Mouse (Mus musculus) MEL (cell line): ENCODE data around the gene Tbccd1. TPM values are rescaled to one million over a fixed set of nuclear protein-coding genes. Genes with fewer than 3 reads are reported as not detected.

Source experiments
- DNase-seq: peaks from one replicate; pipeline ENCODE4 v3.0.0; 2011; ENCODE audit warnings: low read depth, low spot score
- H3K27ac ChIP-seq: 2 replicates; pipeline ENCODE4 v1.5.1; 2012; ENCODE audit warnings: low read depth, mild to moderate bottlenecking, control low read depth, low read length, moderate library complexity; ENCODE audit not compliant: control insufficient read depth
- H3K27me3 ChIP-seq, 2 experiments: fragments of 150-350 bp in 1 of 2; sonication (generic) in 1 of 2; 2 replicates each; pipeline ENCODE4 v1.6.1; 2012; ENCODE audit warnings: low read length in 2 of 2, mild to moderate bottlenecking in 2 of 2, improper control_type of control experiment in 1 of 2, moderate library complexity in 1 of 2; ENCODE audit not compliant: insufficient read depth in 2 of 2, control insufficient read depth in 1 of 2
- H3K36me3 ChIP-seq, 2 experiments: 2 replicates each; pipeline ENCODE4 v1.6.1; 2012 to 2014; ENCODE audit warnings: low read length in 2 of 2, improper control_type of control experiment in 1 of 2, inconsistent platforms in 1 of 2, mild to moderate bottlenecking in 1 of 2; ENCODE audit not compliant: insufficient read depth in 2 of 2, control insufficient read depth in 1 of 2
- H3K4me1 ChIP-seq, 2 experiments: fragments of 150-350 bp in 1 of 2; sonication (generic) in 1 of 2; 2 replicates each; pipeline ENCODE4 v1.6.1; 2012; ENCODE audit warnings: low read length in 2 of 2, improper control_type of control experiment in 1 of 2, mild to moderate bottlenecking in 1 of 2; ENCODE audit not compliant: insufficient read depth in 2 of 2, control insufficient read depth in 1 of 2
- H3K4me3 ChIP-seq, 2 experiments: fragments of 150-350 bp in 1 of 2; sonication (generic) in 1 of 2; 2 replicates each; pipeline ENCODE4 v1.5.1; 2012; ENCODE audit warnings: low read depth in 2 of 2, low read length in 2 of 2, mild to moderate bottlenecking in 2 of 2, moderate library complexity in 2 of 2, control low read depth in 1 of 2, improper control_type of control experiment in 1 of 2; ENCODE audit not compliant: control insufficient read depth in 1 of 2, insufficient read depth in 1 of 2
- H3K79me2 ChIP-seq: 2 replicates; pipeline ENCODE4 v1.6.1; 2012; ENCODE audit warnings: mild to moderate bottlenecking, low read length, moderate library complexity; ENCODE audit not compliant: control insufficient read depth, poor library complexity, insufficient read depth
- H3K9ac ChIP-seq: 2 replicates; pipeline ENCODE4 v1.6.1; 2012; ENCODE audit warnings: low read depth, mild to moderate bottlenecking, control low read depth, low read length, moderate library complexity; ENCODE audit not compliant: control insufficient read depth, poor library complexity, severe bottlenecking
- H3K9me3 ChIP-seq: fragments of 150-350 bp; sonication (generic); replicated peaks from 2 replicates; pipeline ENCODE4 v1.6.1; 2012; ENCODE audit warnings: mild to moderate bottlenecking, low read length, improper control_type of control experiment, moderate library complexity; ENCODE audit not compliant: insufficient read depth
- BHLHE40 ChIP-seq: IDR thresholded peaks from 2 replicates; pipeline ENCODE4 v1.6.1; 2012; ENCODE audit warnings: low read depth, mild to moderate bottlenecking, inconsistent platforms, low read length, improper control_type of control experiment, borderline replicate concordance
- CTCF ChIP-seq, 3 experiments: IDR thresholded peaks in 2 of 3; conservative IDR thresholded peaks in 1 of 3; 2 replicates each; pipeline ENCODE4 v1.5.1; 2011 to 2012; ENCODE audit warnings: low read length in 3 of 3, low read depth in 2 of 3, mild to moderate bottlenecking in 2 of 3, improper control_type of control experiment in 1 of 3, inconsistent platforms in 1 of 3, mixed read lengths in 1 of 3, moderate library complexity in 1 of 3; ENCODE audit not compliant: control insufficient read depth in 1 of 3, insufficient read depth in 1 of 3, poor library complexity in 1 of 3, severe bottlenecking in 1 of 3
- E2F4 ChIP-seq: IDR thresholded peaks from 2 replicates; pipeline ENCODE4 v1.6.1; 2011; ENCODE audit warnings: low read depth, low read length, improper control_type of control experiment, borderline replicate concordance
- GATA1 ChIP-seq: IDR thresholded peaks from 2 replicates; pipeline ENCODE4 v1.6.1; 2011; ENCODE audit warnings: low read depth, low read length, improper control_type of control experiment
- JUND ChIP-seq: IDR thresholded peaks from 2 replicates; pipeline ENCODE4 v1.6.1; 2011; ENCODE audit warnings: low read depth, mild to moderate bottlenecking, improper control_type of control experiment, low read length
- MAFK ChIP-seq: IDR thresholded peaks from 2 replicates; pipeline ENCODE4 v1.6.1; 2011; ENCODE audit warnings: low read depth, mild to moderate bottlenecking, low read length, improper control_type of control experiment, borderline replicate concordance
- MAZ ChIP-seq: IDR thresholded peaks from 2 replicates; pipeline ENCODE4 v1.6.1; 2012; ENCODE audit warnings: low read depth, mild to moderate bottlenecking, inconsistent platforms, low read length, improper control_type of control experiment
- MEF2A ChIP-seq: IDR thresholded peaks from 2 replicates; pipeline ENCODE4 v1.6.1; 2014; ENCODE audit warnings: low read depth, mild to moderate bottlenecking, inconsistent platforms, low read length, improper control_type of control experiment; ENCODE audit not compliant: poor library complexity, insufficient replicate concordance, severe bottlenecking; ENCODE audit errors: extremely low read depth
- MYC ChIP-seq: IDR thresholded peaks from 2 replicates; pipeline ENCODE4 v1.6.1; 2011; ENCODE audit warnings: low read depth, mild to moderate bottlenecking, low read length, improper control_type of control experiment, moderate library complexity
- NELFE ChIP-seq: IDR thresholded peaks from 2 replicates; pipeline ENCODE4 v1.6.1; 2011; ENCODE audit warnings: low read depth, low read length, improper control_type of control experiment
- NRF1 ChIP-seq: IDR thresholded peaks from 2 replicates; pipeline ENCODE4 v1.6.1; 2014; ENCODE audit warnings: low read depth, mild to moderate bottlenecking, inconsistent platforms, low read length, improper control_type of control experiment, moderate library complexity; ENCODE audit not compliant: poor library complexity, insufficient read depth, severe bottlenecking
- RAD21 ChIP-seq: IDR thresholded peaks from 2 replicates; pipeline ENCODE4 v1.6.1; 2011; ENCODE audit warnings: mild to moderate bottlenecking, low read depth, low read length, improper control_type of control experiment
- RCOR1 ChIP-seq: IDR thresholded peaks from 2 replicates; pipeline ENCODE4 v1.6.1; 2012; ENCODE audit warnings: low read depth, mild to moderate bottlenecking, inconsistent platforms, low read length, improper control_type of control experiment
- SIN3A ChIP-seq: IDR thresholded peaks from 2 replicates; pipeline ENCODE4 v1.6.1; 2012; ENCODE audit warnings: low read length, improper control_type of control experiment, inconsistent platforms
- TBP ChIP-seq: IDR thresholded peaks from 2 replicates; pipeline ENCODE4 v1.8.0; 2011; ENCODE audit warnings: low read depth, low read length, improper control_type of control experiment
- TCF12 ChIP-seq: IDR thresholded peaks from 2 replicates; pipeline ENCODE4 v1.6.1; 2014; ENCODE audit warnings: low read depth, mild to moderate bottlenecking, inconsistent platforms, low read length, improper control_type of control experiment, moderate library complexity
- USF1 ChIP-seq: IDR thresholded peaks from 2 replicates; pipeline ENCODE4 v1.6.1; 2014; ENCODE audit warnings: low read depth, mild to moderate bottlenecking, inconsistent platforms, low read length, improper control_type of control experiment, moderate library complexity
- ZC3H11A ChIP-seq: IDR thresholded peaks from 2 replicates; pipeline ENCODE4 v1.6.1; 2012; ENCODE audit warnings: low read depth, mild to moderate bottlenecking, inconsistent platforms, low read length, improper control_type of control experiment
- ZKSCAN1 ChIP-seq: IDR thresholded peaks from 2 replicates; pipeline ENCODE4 v1.6.1; 2012; ENCODE audit warnings: low read depth, mild to moderate bottlenecking, inconsistent platforms, low read length, improper control_type of control experiment, moderate library complexity
- ZMIZ1 ChIP-seq: IDR thresholded peaks from 2 replicates; pipeline ENCODE4 v1.6.1; 2012; ENCODE audit warnings: low read depth, mild to moderate bottlenecking, inconsistent platforms, low read length, improper control_type of control experiment, moderate library complexity
- ZNF384 ChIP-seq: IDR thresholded peaks from 2 replicates; pipeline ENCODE4 v1.6.1; 2012; ENCODE audit warnings: low read depth, mild to moderate bottlenecking, inconsistent platforms, low read length, improper control_type of control experiment
- polyA plus RNA-seq, 2 experiments: library from polyadenylated mRNA; stranded (reverse) in 1 of 2; unstranded in 1 of 2; fragments of >175 nt in 1 of 2; fragments of >200 nt in 1 of 2; gene quantifications; 2 replicates each; pipeline versions ENCODE4 v1.2.1 to v1.2.4; 2012; ENCODE audit warnings: low replicate concordance in 2 of 2, low read depth in 1 of 2; ENCODE audit not compliant: insufficient read length in 2 of 2, insufficient read depth in 1 of 2, missing spikeins in 1 of 2
- total RNA-seq: library from RNA; depleted of rRNA; stranded (reverse); fragments of 300-350 nt; gene quantifications from 2 replicates; pipeline ENCODE4 v1.2.3, GENCODE M21; 2012

Gene Tbccd1
- total and polyA plus RNA-seq, 3 experiments, result 23.8 to 28.7 TPM; not detected in 1

- no peak overlapping the region for H3K9ac ChIP-seq
- H3K9me3 ChIP-seq, result no peaks in the 10 kb centered on the region
- TF ChIP-seq CTCF (IDR thresholded peaks at IDR 0.05 in 2 of 3, conservative IDR thresholded peaks at IDR 0.05 in 1 of 3; ENCODE audit: control insufficient read depth in 1 of 3, insufficient read depth in 1 of 3, low read depth in 2 of 3, low read length in 3 of 3, poor library complexity in 1 of 3, severe bottlenecking in 1 of 3) (no peak), RCOR1 (no peak), MEF2A (no peak), GATA1 (no peak), RAD21 (no peak), MAFK (no peak), ZMIZ1 (no peak), E2F4 (no peak), JUND (no peak), BHLHE40 (no peak), TBP (no peak), MYC (no peak), NRF1 (no peak), ZC3H11A (no peak)
- no peak overlapping the region for H3K4me3 ChIP-seq
- H3K4me1 ChIP-seq, result peaks cover 0 to 4% of the 10 kb centered on the region in 2 experiments; a peak in 2 of 4 replicates
- no peaks in the 10 kb centered on the region for H3K36me3 ChIP-seq
- DNase-seq, result no peak
- H3K27ac ChIP-seq, result no peak overlapping the region
- no peaks in the 10 kb centered on the region for H3K27me3 ChIP-seq
- no peaks in the 10 kb centered on the region for H3K79me2 ChIP-seq
Observed at GRCm38 (mm10) chr16:22802786-22803185, 54.7 kb downstream of the Tbccd1 start.

- DNase-seq, result no peak
- H3K4me3 ChIP-seq, result no peak overlapping the region
- H3K4me1 ChIP-seq, result peaks cover 0 to 4% of the 10 kb centered on the region in 2 experiments; a peak in 2 of 4 replicates
- TF ChIP-seq MAZ (no peak), TCF12 (no peak), GATA1 (no peak), SIN3A (no peak), MYC (no peak), ZMIZ1 (no peak), ZC3H11A (no peak), ZNF384 (no peak), ZKSCAN1 (no peak), RAD21 (no peak), NELFE (no peak), USF1 (no peak)
- no peak overlapping the region for H3K27ac ChIP-seq
- no peaks in the 10 kb centered on the region for H3K36me3 ChIP-seq
- no peaks in the 10 kb centered on the region for H3K79me2 ChIP-seq
- H3K9me3 ChIP-seq, result no peaks in the 10 kb centered on the region
- H3K27me3 ChIP-seq, result no peaks in the 10 kb centered on the region
- H3K9ac ChIP-seq, result no peak overlapping the region
Observed at GRCm38 (mm10) chr16:22800849-22801109, 56.7 kb downstream of the Tbccd1 start.
